Comparison of ENCODE assay signal across 8 mouse cellular contexts in the genomic region with DNA sequence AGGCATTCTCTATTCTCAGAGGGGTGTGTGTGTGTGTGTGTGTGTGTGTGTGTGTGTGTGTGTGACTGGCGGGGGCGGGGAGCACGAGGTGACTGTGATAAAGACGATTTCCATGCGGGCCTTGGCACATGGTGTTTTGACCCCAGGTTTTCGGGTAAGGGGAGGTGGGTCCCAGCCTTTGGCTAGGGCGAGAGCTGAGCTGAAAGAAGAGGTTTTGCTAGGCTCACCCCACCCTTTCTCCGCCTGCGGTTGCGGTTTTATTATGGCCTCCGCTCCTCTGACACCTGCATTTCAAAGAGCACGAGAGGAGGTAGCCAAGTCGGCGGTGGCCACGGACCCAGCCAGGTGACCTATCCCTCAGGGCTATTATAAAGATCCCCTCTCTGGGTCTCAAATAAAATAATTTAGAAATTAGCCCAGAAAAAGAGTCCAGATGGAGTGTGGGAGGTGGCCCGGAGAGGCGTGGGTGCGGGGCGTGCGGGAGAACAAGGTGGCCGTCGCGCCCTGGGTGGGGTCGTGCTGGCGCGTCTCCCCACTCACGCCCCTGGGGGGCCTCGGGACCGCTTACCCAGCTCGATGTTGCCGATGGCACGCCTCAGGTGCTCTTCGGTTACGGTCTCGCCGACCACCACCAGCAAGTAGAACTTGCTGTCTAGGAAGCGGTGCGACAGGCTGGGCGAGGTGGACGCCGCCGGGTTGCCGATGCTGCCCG. TPM values are rescaled to one million over a fixed set of nuclear protein-coding genes. Genes with fewer than 3 reads are reported as not detected.
DNase-seq lines count a peak whose midpoint lies in the region; ATAC-seq and TF ChIP-seq lines count a peak whose summit lies in the region.

No protein-coding gene starts in this region.

- peak overlapping the region; percentile 90 for H3K9ac ChIP-seq in neural tube, embryonic 12.5 days

- ATAC-seq in granulocyte monocyte progenitor cell, adult 5-6 weeks (replicated peaks; ENCODE audit: poor library complexity, severe bottlenecking), result 0 out of 2 replicates have a peak, but pooled peaks have one; percentile 13
- ATAC-seq in neural tube, embryonic 12.5 days (ENCODE audit: low FRiP score, low read depth), result peak; percentile 27

- peak; percentile 50 for DNase-seq in embryo, embryonic 10.5 days (ENCODE audit: low spot score)
- no peak for DNase-seq in embryo, embryonic 10 days (ENCODE audit: low spot score)
- peak; percentile 3 for DNase-seq in thymus, adult 2 months
- no peak for DNase-seq in thymus, adult 18-20 months
- DNase-seq in kidney, postnatal 10 days, result peak; percentile 34
- no peak for DNase-seq in spleen, postnatal 14 days (ENCODE audit: low spot score in 2 of 2)

- H3K9me3 ChIP-seq in neural tube, embryonic 12.5 days, result no peaks in the 10 kb centered on the region

- peaks cover 21% of the 10 kb centered on the region for H3K27me3 ChIP-seq in thymus, adult 2 months (ENCODE audit: control insufficient read depth, insufficient read depth, low read length)
- H3K27me3 ChIP-seq in neural tube, embryonic 12.5 days (replicated peaks), result no peaks in the 10 kb centered on the region

- no peak for TF ChIP-seq POLR2A in thymus, adult 2 months (IDR thresholded peaks at IDR 0.05; ENCODE audit: control insufficient read depth, extremely low read depth, insufficient read depth, low read length, poor library complexity)

- H3K4me3 ChIP-seq in thymus, adult 2 months (ENCODE audit: control insufficient read depth, insufficient read depth, low read length), result peak overlapping the region; percentile 33
- H3K4me3 ChIP-seq in neural tube, embryonic 12.5 days, result peak overlapping the region; percentile 87

- H3K4me1 ChIP-seq in thymus, adult 2 months (replicated peaks; ENCODE audit: control insufficient read depth, insufficient read depth, low read length), result peaks cover 14% of the 10 kb centered on the region
- H3K4me1 ChIP-seq in neural tube, embryonic 12.5 days, result peaks cover 25% of the 10 kb centered on the region

- H3K36me3 ChIP-seq in thymus, adult 2 months (ENCODE audit: control insufficient read depth, insufficient read depth, low read length), result no peaks in the 10 kb centered on the region
- H3K36me3 ChIP-seq in neural tube, embryonic 12.5 days, result no peaks in the 10 kb centered on the region; the same call in 1 of the 2 replicates

- no peak overlapping the region for H3K27ac ChIP-seq in thymus, adult 2 months (ENCODE audit: control insufficient read depth, insufficient read depth, low read length)
- peak overlapping the region; percentile 95 for H3K27ac ChIP-seq in neural tube, embryonic 12.5 days

- 2% methylated on average over 44 of the region's 44 CpGs for WGBS in thymus, adult 2 months
- under 1% methylated on average over 44 of the region's 44 CpGs for WGBS in neural tube, embryonic 12.5 days

- no peak for TF ChIP-seq CTCF in thymus, adult 2 months (IDR thresholded peaks at IDR 0.05; ENCODE audit: borderline replicate concordance, control insufficient read depth, extremely low read depth, insufficient read depth, low read length, poor library complexity)

- H3K4me2 ChIP-seq in neural tube, embryonic 12.5 days (replicated peaks), result peak overlapping the region; percentile 70

RNA-seq across cellular contexts. Expression of a gene that starts 0.4 kb away (rescaled TPM):
- polyA plus RNA-seq in thymus, adult 2 months (2012; rRNA removed), result 0.92 and 1.1 TPM in 2 replicates
- not detected in 2 replicates for total RNA-seq in granulocyte monocyte progenitor cell, adult 5-6 weeks (2014; fragmentation: Nextera tagmentation)
- 0.15 TPM in 1 of 2 replicates, not detected in the other for total RNA-seq in granulocyte monocyte progenitor cell, adult 5-6 weeks (2017)
- 1,223 and 1,491 TPM in 2 replicates for polyA plus RNA-seq in neural tube, embryonic 12.5 days (2016; fragmentation: Nextera tagmentation; extraction: Ambion mirVana)

Comparison
In these comparisons a context has a peak if more than half of its experiments do, and no peak if none do; other contexts are left out.
1. DNase-seq: peak in embryo, embryonic 10.5 days (single experiment), thymus, adult 2 months (single experiment) and kidney, postnatal 10 days (single experiment); none in embryo, embryonic 10 days (single experiment), thymus, adult 18-20 months (0 of 2) and spleen, postnatal 14 days (0 of 2).
2. RNA of a gene that starts 0.4 kb away (polyA plus RNA-seq): 1,223 to 1,491 TPM in neural tube, embryonic 12.5 days; 0.92 to 1.1 TPM in thymus, adult 2 months; every median in the first group is over 100 times any median in the second.